Mouse (Mus musculus) ES-E14 (cell line): Measurements from ENCODE around the gene Artn.

Experiments used
- CHD2 ChIP-seq: IDR thresholded peaks from 2 replicates; pipeline ENCODE4 v1.6.1; 2014; ENCODE audit warnings: mild to moderate bottlenecking, low read depth, low read length, inconsistent platforms
- HCFC1 ChIP-seq: IDR thresholded peaks from 2 replicates; pipeline ENCODE4 v1.6.1; 2012; ENCODE audit warnings: low read length, inconsistent platforms, borderline replicate concordance; ENCODE audit not compliant: insufficient read depth
- MAFK ChIP-seq: IDR thresholded peaks from 2 replicates; pipeline ENCODE4 v1.6.1; 2014; ENCODE audit warnings: mild to moderate bottlenecking, low read depth, low read length, inconsistent platforms; ENCODE audit not compliant: insufficient read depth
- ZC3H11A ChIP-seq: IDR thresholded peaks from 2 replicates; pipeline ENCODE4 v1.6.1; 2012; ENCODE audit warnings: low read depth, mild to moderate bottlenecking, inconsistent platforms, low read length, borderline replicate concordance
- ZNF384 ChIP-seq: IDR thresholded peaks from 2 replicates; pipeline ENCODE4 v1.6.1; 2012; ENCODE audit warnings: low read depth, low read length, inconsistent platforms

DNA sequence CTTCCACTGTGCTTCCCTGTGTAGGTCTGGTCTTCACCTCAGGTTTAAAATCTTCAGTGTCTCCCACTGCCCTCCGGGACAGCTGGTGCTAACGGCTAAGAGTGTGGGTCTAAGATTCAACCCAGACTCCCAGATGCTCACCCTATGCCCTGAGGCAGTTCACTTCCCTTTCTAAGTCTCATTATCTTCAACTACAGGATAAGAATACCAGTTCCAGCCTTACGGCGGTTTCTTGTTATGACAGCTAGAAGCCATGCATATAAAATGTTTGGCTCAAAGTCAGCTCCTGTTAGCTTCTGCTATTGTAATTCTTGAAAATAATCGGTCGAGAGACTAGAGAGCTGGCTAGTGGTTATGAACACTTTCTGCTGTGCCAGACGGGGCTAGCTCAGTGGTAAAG is 17.9 kb upstream of the Artn start:
- TF ChIP-seq ZNF384 (no peak), MAFK (no peak), ZC3H11A (no peak), CHD2 (no peak), HCFC1 (no peak)
